Mouse (Mus musculus) embryonic fibroblast, embryonic 13.5 days (primary cell): ENCODE results near the gene Ppm1h. TPM values are rescaled to one million over a fixed set of nuclear protein-coding genes. Genes with fewer than 3 reads are reported as not detected.

Experiments
- H3K27ac ChIP-seq: 2 replicates; pipeline ENCODE4 v1.5.1; 2012; ENCODE audit warnings: low read length, control low read depth, inconsistent platforms; ENCODE audit not compliant: insufficient read depth
- H3K4me1 ChIP-seq: 2 replicates; pipeline ENCODE4 v1.6.1; 2011; ENCODE audit warnings: low read length; ENCODE audit not compliant: control insufficient read depth, insufficient read depth
- H3K4me3 ChIP-seq: 2 replicates; pipeline ENCODE4 v1.5.1; 2011; ENCODE audit warnings: mild to moderate bottlenecking, control low read depth, low read length; ENCODE audit not compliant: insufficient read depth
- CTCF ChIP-seq: IDR thresholded peaks from 2 replicates; pipeline ENCODE4 v1.5.1; 2011; ENCODE audit warnings: mild to moderate bottlenecking, control low read depth, low read length, moderate library complexity, borderline replicate concordance; ENCODE audit not compliant: insufficient read depth
- POLR2A ChIP-seq: IDR thresholded peaks from 2 replicates; pipeline ENCODE4 v1.6.1; 2011; ENCODE audit warnings: low read depth, mild to moderate bottlenecking, control low read depth, low read length, moderate library complexity
- polyA plus RNA-seq: library from polyadenylated mRNA; stranded (reverse); fragments of >200 nt; gene quantifications from 2 replicates; pipeline ENCODE4 v1.2.4, GENCODE M21; 2011; ENCODE audit warnings: low read depth; ENCODE audit not compliant: missing spikeins, insufficient read length

The Ppm1h gene
- polyA plus RNA-seq, 1 experiment = 4.5 TPM

DNA sequence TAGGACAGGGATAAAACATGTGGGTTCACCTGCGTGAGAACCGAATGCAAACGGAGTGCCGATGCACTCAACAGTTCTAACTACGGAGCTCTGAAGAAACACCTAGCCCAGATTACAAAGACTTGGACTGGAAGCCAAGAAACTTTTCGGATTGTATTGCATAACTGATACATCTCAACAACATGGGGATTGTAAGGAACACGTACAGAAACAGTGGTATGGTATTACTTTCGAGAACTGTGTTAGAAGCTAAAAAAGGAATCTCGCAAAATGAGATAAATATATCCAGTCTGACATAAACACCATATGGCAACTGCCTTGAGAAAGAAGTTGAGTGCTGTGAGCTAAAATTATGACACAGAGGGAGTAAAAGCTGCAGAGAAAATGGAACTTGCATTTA is 311.4 kb downstream of the Ppm1h start:
- no peak for TF ChIP-seq CTCF
- TF ChIP-seq POLR2A = no peak
- H3K4me3 ChIP-seq = no peak overlapping the region
- H3K27ac ChIP-seq = no peak overlapping the region
- H3K4me1 ChIP-seq = peaks cover 5% of the 10 kb centered on the region

DNA sequence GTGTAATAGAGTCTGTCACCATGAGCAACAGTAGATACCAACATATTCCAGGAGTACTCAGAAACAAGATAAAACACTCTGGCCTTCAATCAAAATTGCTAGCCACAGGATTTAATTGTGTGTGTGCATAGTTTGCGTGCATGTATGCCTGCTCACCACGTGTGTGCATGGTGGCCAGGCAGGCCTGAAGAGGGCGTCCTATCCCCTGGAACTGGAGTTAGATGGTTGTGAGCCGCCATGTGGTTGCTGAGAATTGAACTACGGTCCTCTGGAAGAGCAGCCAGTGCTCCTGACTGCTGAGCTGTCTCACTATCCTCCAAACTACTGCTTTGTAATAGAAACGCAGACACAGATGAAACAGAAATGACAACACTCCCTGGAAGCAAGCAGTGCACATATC is 312.0 kb downstream of the Ppm1h start:
- TF ChIP-seq CTCF (peak; percentile 32; the same call in 1 of the 2 replicates), POLR2A (no peak)
- peaks cover 5% of the 10 kb centered on the region for H3K4me1 ChIP-seq
- H3K4me3 ChIP-seq = no peak overlapping the region
- H3K27ac ChIP-seq = no peak overlapping the region

DNA sequence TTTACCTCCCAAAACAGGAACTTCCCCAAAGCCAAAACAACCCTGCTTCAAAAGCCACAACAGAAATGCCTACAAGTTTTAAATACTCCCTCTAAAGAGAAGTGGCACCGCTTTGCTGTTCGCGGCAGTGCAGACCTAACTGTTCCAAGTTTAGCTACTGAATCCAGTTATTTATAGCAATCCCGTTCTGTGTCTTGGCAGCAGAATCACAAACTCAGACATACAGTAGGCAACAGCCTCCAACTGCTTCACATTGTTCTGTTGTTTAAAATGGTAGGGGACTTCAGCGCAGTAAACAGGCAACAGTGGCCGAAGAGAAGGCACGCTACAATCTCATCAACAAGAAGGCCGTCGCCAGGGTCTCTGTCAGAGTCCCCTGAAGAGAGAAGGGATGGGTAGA is 312.5 kb downstream of the Ppm1h start:
- no peak overlapping the region for H3K27ac ChIP-seq
- H3K4me3 ChIP-seq = no peak overlapping the region
- peaks cover 5% of the 10 kb centered on the region for H3K4me1 ChIP-seq
- TF ChIP-seq CTCF (no peak), POLR2A (no peak)

DNA sequence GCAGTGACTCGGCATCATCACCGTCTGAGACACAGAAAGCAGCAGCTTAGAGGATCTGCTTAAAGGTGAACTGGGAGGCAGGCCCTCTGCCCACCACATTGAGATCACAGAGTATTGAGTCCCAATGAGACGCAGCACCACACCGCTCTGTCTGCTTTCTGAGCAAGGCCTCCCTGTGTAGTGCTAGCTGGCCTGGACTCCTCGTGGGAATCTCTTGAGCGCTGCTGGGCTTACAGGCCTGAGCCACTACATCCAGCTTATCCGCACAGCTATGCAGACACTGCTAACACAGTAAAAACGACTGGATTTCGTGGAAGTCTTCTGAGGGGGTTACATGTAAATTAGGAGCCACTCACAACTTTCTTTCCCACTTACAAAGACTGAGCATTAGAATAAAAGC is 313.1 kb downstream of the Ppm1h start:
- H3K4me1 ChIP-seq = peaks cover 5% of the 10 kb centered on the region
- H3K4me3 ChIP-seq = no peak overlapping the region
- no peak overlapping the region for H3K27ac ChIP-seq
- TF ChIP-seq CTCF = no peak
- no peak for TF ChIP-seq POLR2A

DNA sequence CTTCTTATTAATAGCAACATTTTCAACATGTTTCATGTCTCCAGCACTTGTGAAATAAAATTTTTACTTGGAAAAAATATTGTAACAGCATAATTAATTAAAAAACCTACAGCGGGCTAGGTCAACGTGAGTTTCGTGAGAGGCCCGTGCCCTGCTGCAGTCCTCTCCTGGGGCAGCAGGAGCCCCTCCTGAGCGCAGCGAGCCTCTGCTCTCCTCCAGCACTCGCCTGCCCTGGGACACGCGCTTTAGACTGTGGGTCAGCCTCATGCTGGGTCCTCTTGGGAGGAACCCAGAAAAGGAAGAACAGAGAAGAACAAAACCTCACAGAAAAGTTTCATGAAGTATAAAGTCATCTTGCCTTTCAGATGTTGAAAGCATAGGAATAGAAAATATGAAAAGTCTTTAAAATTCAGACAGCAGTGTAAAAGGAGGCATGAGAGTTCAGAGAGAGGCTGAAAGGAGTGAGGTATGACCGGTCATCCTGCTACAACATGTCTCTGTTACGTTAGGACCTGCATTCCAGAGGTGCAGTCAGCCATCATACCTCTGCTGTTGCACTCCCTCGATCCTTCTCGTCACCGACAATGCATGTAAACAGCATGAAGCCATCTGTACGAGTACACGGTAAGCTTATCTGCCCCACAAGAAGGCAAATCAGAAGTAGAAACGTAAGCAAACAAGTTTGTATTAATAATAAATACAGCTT is 316.0 kb downstream of the Ppm1h start:
- Histone ChIP-seq H3K4me1 (no peaks in the 10 kb centered on the region), H3K4me3 (no peak overlapping the region), H3K27ac (no peak overlapping the region)
- TF ChIP-seq CTCF (no peak), POLR2A (no peak)

Other genes starting within 250 kb of the Ppm1h start
- 5.4 and 10.7 TPM in 2 replicates for gene Avpr1a, start 230.3 kb upstream of the Ppm1h start, polyA plus RNA-seq